Mouse (Mus musculus) embryonic facial prominence, embryonic 13.5 days (tissue): Measurements from ENCODE around the gene Usp39. TPM values are rescaled to one million over a fixed set of nuclear protein-coding genes. Genes with fewer than 3 reads are reported as not detected.
A peak's percentile ranks its signal among the peaks of the same experiment; 100 is the strongest.

Source experiments
- ATAC-seq: fragments of 200-750 bp; cut with Nextera tagmentation; 2 replicates; pipeline ENCODE4 v1.8.0; 2017; ENCODE audit warnings: low read depth; ENCODE audit not compliant: insufficient number of reproducible peaks, insufficient read depth, low FRiP score, low TSS enrichment
- H3K27ac ChIP-seq: fragments of 300-500 bp; sonication (generic); 2 replicates; pipeline ENCODE4 v1.5.1; 2015; ENCODE audit warnings: moderate library complexity, mild to moderate bottlenecking, inconsistent platforms
- H3K27me3 ChIP-seq: fragments of 300-500 bp; sonication (generic); 2 replicates; pipeline ENCODE4 v1.6.1; 2015; ENCODE audit warnings: mild to moderate bottlenecking, inconsistent platforms
- H3K36me3 ChIP-seq: fragments of 300-500 bp; sonication (generic); 2 replicates; pipeline ENCODE4 v1.6.1; 2015; ENCODE audit warnings: mild to moderate bottlenecking, inconsistent platforms
- H3K4me1 ChIP-seq: fragments of 300-500 bp; sonication (generic); 2 replicates; pipeline ENCODE4 v1.6.1; 2015; ENCODE audit warnings: inconsistent platforms
- H3K4me2 ChIP-seq: fragments of 300-500 bp; sonication (generic); 2 replicates; pipeline ENCODE4 v1.6.1; 2015; ENCODE audit warnings: moderate library complexity, mild to moderate bottlenecking, inconsistent platforms
- H3K4me3 ChIP-seq: fragments of 300-500 bp; sonication (generic); 2 replicates; pipeline ENCODE4 v1.5.1; 2015; ENCODE audit warnings: mild to moderate bottlenecking, inconsistent platforms
- H3K9ac ChIP-seq: fragments of 300-500 bp; sonication (generic); 2 replicates; pipeline ENCODE4 v1.6.1; 2015; ENCODE audit warnings: mild to moderate bottlenecking, inconsistent platforms
- H3K9me3 ChIP-seq: fragments of 300-500 bp; sonication (generic); 2 replicates; pipeline ENCODE4 v1.6.1; 2016; ENCODE audit warnings: inconsistent platforms
- WGBS: fragments of 180-500 bp; shearing (Covaris S2); methylation state at CpG from one replicate; pipeline ENCODE4 v1.1.7; 2015; ENCODE audit warnings: mixed read lengths; 5-methylcytosine and 5-hydroxymethylcytosine counted together
- polyA plus RNA-seq: library from polyadenylated mRNA; unstranded; fragments of >200 nt; fragmentation: Nextera tagmentation; extraction: Ambion mirVana; gene quantifications from 2 replicates; pipeline ENCODE4 v1.2.1, GENCODE M21; 2015

Gene Usp39
- polyA plus RNA-seq, 1 experiment from 2014 or later = 54.1 TPM

DNA sequence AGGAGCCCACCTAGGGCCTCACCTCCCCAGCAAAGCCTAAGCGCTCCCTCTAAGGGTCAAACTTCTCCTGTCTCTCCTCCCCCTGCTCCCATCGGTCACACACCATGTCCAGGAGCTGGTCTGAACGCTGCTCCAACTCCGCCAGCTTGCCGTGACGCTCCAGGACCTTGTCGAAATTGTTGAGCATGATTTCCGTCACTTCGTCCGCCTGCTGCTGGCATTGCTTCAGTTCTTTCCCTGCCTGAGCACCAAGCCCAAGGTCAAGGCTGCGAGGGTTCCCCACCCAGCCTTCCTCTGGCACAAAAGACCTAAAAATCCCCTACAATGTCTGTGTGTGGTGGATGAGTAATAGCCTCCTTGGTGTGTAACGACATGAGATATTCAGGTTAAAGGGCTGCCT lies 25.1 kb upstream of the Usp39 start:
- no peaks in the 10 kb centered on the region for H3K9me3 ChIP-seq
- H3K4me3 ChIP-seq = no peak overlapping the region
- H3K4me1 ChIP-seq = peaks cover 9% of the 10 kb centered on the region; the same call in 1 of the 2 replicates
- H3K36me3 ChIP-seq = no peaks in the 10 kb centered on the region
- H3K9ac ChIP-seq = 0 out of 2 replicates have a peak overlapping the region, but pooled peaks have one; percentile 11
- no peak for ATAC-seq
- no peak overlapping the region for H3K27ac ChIP-seq
- 87% methylated on average over 12 of the region's 12 CpGs for WGBS
- H3K27me3 ChIP-seq = no peaks in the 10 kb centered on the region
- H3K4me2 ChIP-seq = no peak overlapping the region

GRCm38 (mm10) chr6:72369557-72369956 lies 24.6 kb upstream of the Usp39 start:
- H3K27me3 ChIP-seq = no peaks in the 10 kb centered on the region
- H3K27ac ChIP-seq = no peak overlapping the region
- H3K4me1 ChIP-seq = peaks cover 9% of the 10 kb centered on the region; the same call in 1 of the 2 replicates
- ATAC-seq = no peak
- H3K9ac ChIP-seq = no peak overlapping the region
- 85% methylated on average over 4 of the region's 4 CpGs for WGBS
- no peaks in the 10 kb centered on the region for H3K9me3 ChIP-seq
- no peak overlapping the region for H3K4me3 ChIP-seq
- no peaks in the 10 kb centered on the region for H3K36me3 ChIP-seq
- H3K4me2 ChIP-seq = no peak overlapping the region

- 71% methylated on average over 4 of the region's 4 CpGs for WGBS
- peaks cover 13% of the 10 kb centered on the region for H3K4me1 ChIP-seq
Observed at GRCm38 (mm10) chr6:72367460-72367974, 22.5 kb upstream of the Usp39 start.

DNA sequence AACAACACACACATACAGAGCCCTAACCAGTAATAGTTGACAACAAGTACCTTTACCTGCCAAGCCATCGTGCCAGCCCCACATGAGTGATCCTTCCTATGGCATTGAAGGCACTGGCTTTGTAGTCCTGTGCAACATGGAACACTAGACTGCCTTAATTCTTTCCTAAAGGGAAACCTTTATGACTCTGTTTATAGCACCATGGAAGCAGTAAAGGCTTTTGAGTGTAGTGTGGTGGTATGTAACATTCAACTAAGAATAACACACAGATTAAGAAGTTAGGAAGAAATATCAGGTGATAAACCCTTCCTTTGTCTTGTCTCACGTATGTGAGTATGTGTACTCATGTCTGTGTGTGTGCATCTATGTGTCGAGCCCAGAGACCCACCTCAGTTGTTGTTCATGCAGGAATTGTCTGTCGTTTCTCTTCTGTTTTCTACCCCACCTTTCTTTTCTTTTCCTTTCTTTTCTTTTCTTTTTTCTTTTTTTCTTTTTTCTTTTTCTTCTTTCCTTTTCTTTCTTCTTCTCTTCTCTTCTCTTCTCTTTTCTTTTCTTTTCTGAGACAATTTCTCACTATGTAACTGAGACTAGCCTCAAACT lies 22.0 kb upstream of the Usp39 start, which contains the start of gene Rnf181:
TSS of gene Rnf181 (minus strand) at position 113 of the 600 bp plus-strand sequence.
- 71% methylated on average over 4 of the region's 4 CpGs for WGBS
- H3K27me3 ChIP-seq = no peaks in the 10 kb centered on the region
- no peak for ATAC-seq

More at GRCm38 (mm10) chr6:72367460-72367974, 22.5 kb upstream of the Usp39 start:
- H3K27ac ChIP-seq = no peak overlapping the region
- no peak overlapping the region for H3K4me2 ChIP-seq
- no peaks in the 10 kb centered on the region for H3K27me3 ChIP-seq
- no peaks in the 10 kb centered on the region for H3K9me3 ChIP-seq
- no peak overlapping the region for H3K9ac ChIP-seq
- H3K36me3 ChIP-seq = no peaks in the 10 kb centered on the region
- no peak for ATAC-seq
- H3K4me3 ChIP-seq = no peak overlapping the region

GRCm38 (mm10) chr6:72366304-72366703 lies 21.3 kb upstream of the Usp39 start:
- H3K4me2 ChIP-seq = no peak overlapping the region
- H3K4me3 ChIP-seq = no peak overlapping the region
- no peaks in the 10 kb centered on the region for H3K9me3 ChIP-seq
- WGBS = 61% methylated on average over 3 of the region's 3 CpGs
- H3K4me1 ChIP-seq = peaks cover 14% of the 10 kb centered on the region
- H3K36me3 ChIP-seq = no peaks in the 10 kb centered on the region
- no peak overlapping the region for H3K9ac ChIP-seq
- ATAC-seq = no peak
- no peaks in the 10 kb centered on the region for H3K27me3 ChIP-seq
- H3K27ac ChIP-seq = no peak overlapping the region

More for the DNA sequence above, 22.0 kb upstream of the Usp39 start, which contains the start of gene Rnf181:
- no peak within 1 kb of the TSS for H3K4me2 ChIP-seq
- H3K36me3 ChIP-seq = no peaks in the 10 kb centered on the region
- no peak within 1 kb of the TSS for H3K4me3 ChIP-seq
- no peak within 1 kb of the TSS for H3K9ac ChIP-seq
- peaks cover 13% of the 10 kb centered on the region for H3K4me1 ChIP-seq
- no peaks in the 10 kb centered on the region for H3K9me3 ChIP-seq
- no peak within 1 kb of the TSS for H3K27ac ChIP-seq

DNA sequence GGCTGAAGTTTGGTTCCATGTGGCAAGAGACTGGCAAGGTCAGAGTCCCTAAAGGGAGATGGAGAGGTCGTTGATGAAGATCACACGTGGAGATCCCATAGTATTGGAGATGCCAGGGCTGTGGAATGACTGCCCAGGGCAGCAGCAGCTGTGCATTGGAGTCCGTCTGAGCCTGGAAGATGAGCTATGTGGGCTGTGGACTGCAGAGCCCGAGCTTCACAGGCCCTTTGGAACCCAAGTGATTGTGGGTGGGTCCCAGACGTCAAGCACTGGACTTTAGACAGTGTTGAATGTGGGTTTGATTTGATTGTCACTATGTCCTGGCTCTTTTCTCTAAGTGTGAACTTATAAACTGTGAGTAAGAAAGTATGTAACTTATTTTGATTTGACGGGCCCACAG lies 20.0 kb upstream of the Usp39 start:
- Histone ChIP-seq H3K4me2 (no peak overlapping the region), H3K9me3 (no peaks in the 10 kb centered on the region), H3K4me1 (peaks cover 18% of the 10 kb centered on the region), H3K27ac (no peak overlapping the region), H3K27me3 (no peaks in the 10 kb centered on the region), H3K36me3 (peaks cover 8% of the 10 kb centered on the region; the same call in 1 of the 2 replicates), H3K9ac (no peak overlapping the region), H3K4me3 (no peak overlapping the region)
- no peak for ATAC-seq
- WGBS = 68% methylated on average over 6 of the region's 6 CpGs

DNA sequence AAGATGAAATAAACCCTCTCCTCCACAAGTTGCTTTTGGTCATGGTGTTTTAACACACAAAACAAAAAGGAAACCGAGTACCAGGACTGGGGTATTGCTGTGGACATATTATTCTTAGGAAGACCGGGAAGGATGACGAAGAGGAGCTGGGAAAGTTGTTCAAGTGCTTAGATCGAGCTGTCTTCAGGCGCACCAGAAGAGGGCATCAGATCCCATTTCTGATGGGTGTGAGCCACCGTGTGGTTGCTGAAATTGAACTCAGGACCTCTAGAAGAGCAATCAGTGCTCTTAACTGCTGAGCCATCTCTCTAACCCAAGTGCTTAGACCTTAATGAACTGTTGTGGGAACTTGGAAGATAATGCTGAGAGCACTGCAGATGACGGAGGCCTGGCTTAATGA lies 19.0 kb upstream of the Usp39 start:
- 46% methylated on average over 7 of the region's 7 CpGs for WGBS
- Histone ChIP-seq H3K27ac (no peak overlapping the region), H3K27me3 (no peaks in the 10 kb centered on the region), H3K9me3 (no peaks in the 10 kb centered on the region), H3K36me3 (peaks cover 17% of the 10 kb centered on the region), H3K4me3 (no peak overlapping the region), H3K4me1 (peaks cover 18% of the 10 kb centered on the region), H3K4me2 (no peak overlapping the region), H3K9ac (no peak overlapping the region)
- no peak for ATAC-seq

DNA sequence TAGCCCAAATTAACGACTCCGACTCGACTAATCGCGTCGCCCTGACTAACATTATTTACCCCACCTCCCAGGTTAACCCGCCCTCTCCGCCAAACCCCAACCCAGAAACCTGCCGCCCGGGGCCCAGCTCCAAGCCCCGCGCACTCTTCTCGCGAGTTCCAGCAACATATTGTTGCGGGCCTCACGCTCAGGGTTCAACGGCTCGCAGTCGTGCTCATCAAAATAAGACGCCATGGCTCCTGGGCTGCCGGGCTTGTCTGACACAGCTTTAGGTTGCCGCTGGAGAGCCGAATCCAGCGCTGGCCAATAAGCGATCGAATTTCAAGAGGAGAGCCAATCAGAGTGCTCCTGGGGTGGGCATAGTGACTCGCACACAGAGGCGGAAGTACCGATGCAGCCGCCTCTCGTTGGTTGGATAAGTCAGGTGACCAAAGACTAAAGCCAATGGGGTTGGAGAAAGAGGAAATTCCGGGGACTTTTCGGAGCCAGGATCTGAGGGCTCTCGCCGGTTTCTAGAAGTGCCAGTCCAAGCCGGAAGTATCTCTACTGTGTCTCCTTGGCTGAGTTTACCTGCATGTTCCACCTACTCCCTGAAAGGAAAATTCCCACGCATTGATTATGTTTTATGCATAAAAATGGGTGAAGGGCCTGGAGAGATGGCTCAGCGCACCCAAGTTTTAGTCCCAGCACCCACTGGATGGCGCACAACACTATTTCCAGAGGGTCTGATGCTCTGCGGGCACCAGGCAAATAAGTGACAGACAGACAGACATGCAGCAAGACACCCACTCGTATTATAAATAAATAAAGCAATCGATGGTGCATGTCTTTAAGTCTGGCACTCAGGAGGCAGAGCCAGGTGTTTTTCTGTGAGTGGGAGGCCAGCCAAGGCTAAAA lies 17.4 kb upstream of the Usp39 start:
- Histone ChIP-seq H3K27me3 (no peaks in the 10 kb centered on the region), H3K4me1 (peaks cover 20% of the 10 kb centered on the region), H3K9me3 (no peaks in the 10 kb centered on the region), H3K27ac (peak overlapping the region; percentile 85), H3K36me3 (peaks cover 31% of the 10 kb centered on the region), H3K4me2 (peak overlapping the region; percentile 81), H3K4me3 (peak overlapping the region; percentile 66), H3K9ac (peak overlapping the region; percentile 83)
- under 1% methylated on average over 42 of the region's 42 CpGs for WGBS
- peak; percentile 97 for ATAC-seq

DNA sequence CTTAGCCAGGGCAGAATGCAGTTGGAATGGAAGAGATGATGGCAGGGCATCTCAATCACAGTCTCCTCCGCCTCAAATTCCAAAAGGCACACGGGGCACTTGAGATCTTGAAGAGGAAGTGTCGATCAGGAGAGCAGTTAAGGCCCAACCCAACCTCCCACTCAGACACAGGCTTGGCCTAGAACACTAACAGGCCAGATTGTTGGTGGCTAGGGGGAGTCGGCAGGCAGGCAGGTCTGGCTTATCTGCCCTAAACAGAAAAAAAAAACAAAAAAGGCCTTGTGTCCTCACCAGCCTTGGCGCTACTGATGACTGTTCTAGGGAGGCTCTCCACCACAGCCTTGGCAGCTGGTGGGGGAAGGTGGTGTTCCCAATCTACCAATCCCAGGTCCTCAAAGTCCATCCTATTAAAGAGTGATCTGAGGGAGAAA lies 16.2 kb upstream of the Usp39 start:
- Histone ChIP-seq H3K9me3 (no peaks in the 10 kb centered on the region), H3K9ac (peak overlapping the region; percentile 83), H3K36me3 (peaks cover 31% of the 10 kb centered on the region), H3K27ac (no peak overlapping the region), H3K4me2 (peak overlapping the region; percentile 81), H3K4me1 (peaks cover 29% of the 10 kb centered on the region), H3K4me3 (peak overlapping the region; percentile 66), H3K27me3 (no peaks in the 10 kb centered on the region)
- ATAC-seq = no peak
- WGBS = 64% methylated on average over 5 of the region's 5 CpGs

DNA sequence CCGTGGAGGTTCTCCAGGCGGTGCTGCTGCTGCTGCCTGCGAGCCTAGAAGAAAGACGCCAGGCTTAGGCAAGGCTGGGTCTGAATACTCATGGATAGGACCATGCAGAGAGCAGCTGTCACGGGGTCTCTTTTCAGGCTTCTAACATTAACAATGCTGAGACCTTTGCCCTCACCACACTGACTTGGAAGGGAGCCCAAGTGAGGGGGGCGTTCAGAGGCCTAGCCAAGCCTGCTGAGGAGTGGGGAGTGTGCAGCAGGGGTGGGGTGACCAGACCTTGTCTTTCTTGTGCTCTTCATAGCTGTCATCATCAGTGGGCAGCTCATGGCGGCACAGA lies 15.6 kb upstream of the Usp39 start:
- Histone ChIP-seq H3K4me2 (no peak overlapping the region), H3K4me3 (no peak overlapping the region), H3K36me3 (peaks cover 31% of the 10 kb centered on the region), H3K9ac (no peak overlapping the region), H3K9me3 (no peaks in the 10 kb centered on the region), H3K27me3 (no peaks in the 10 kb centered on the region), H3K27ac (no peak overlapping the region), H3K4me1 (peaks cover 35% of the 10 kb centered on the region)
- 80% methylated on average over 7 of the region's 7 CpGs for WGBS
- no peak for ATAC-seq

DNA sequence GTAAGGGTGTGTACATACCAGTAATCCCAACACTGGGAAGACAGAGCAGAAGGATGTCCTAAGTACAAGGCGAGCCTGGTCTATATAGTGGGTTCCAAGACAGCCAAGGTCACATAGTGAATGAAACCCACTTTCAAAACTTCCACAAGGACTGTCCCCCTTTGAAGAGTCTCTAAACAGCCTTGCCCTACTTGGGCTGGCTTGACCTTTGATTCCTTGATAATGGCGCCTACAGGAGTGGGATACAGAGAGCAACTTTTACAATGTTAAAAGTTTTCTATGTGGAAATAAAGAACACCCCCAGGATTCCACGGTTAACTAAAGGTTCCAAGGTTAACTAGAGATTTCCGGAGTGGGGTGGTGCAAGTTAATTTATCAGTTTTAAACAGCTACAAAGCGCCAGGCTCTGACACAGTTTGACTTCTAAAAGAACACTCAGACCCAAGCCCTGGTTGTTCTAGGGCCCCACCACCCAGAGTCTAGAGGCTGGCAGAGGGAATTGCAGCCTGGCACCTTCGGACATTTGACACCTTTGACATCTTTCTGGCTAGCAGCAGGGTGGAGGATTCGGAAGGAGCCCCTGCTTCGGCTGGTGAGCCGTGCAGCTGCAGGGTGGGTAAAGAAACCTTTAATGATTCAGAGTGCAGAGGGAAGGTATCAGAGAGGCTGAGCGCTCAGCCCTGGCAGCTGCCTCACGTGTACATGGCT lies 15.1 kb upstream of the Usp39 start:
- Histone ChIP-seq H3K36me3 (peaks cover 31% of the 10 kb centered on the region), H3K27me3 (no peaks in the 10 kb centered on the region), H3K27ac (no peak overlapping the region), H3K4me2 (no peak overlapping the region), H3K4me3 (no peak overlapping the region), H3K9ac (no peak overlapping the region), H3K4me1 (peaks cover 37% of the 10 kb centered on the region), H3K9me3 (no peaks in the 10 kb centered on the region)
- 85% methylated on average over 11 of the region's 11 CpGs for WGBS
- no peak for ATAC-seq
